Mouse (Mus musculus) hindbrain, embryonic 13.5 days (tissue): ENCODE results near the gene Cdrt4. TPM values are rescaled to one million over a fixed set of nuclear protein-coding genes. Genes with fewer than 3 reads are reported as not detected.
A peak's percentile ranks its signal among the peaks of the same experiment; 100 is the strongest.

Experiments
- ATAC-seq: fragments of 200-750 bp; cut with Nextera tagmentation; 2 replicates; pipeline ENCODE4 v1.8.0; 2017; ENCODE audit warnings: moderate TSS enrichment; ENCODE audit not compliant: low FRiP score
- H3K27ac ChIP-seq: fragments of 300-500 bp; sonication (generic); 2 replicates; pipeline ENCODE4 v1.5.1; 2015; ENCODE audit warnings: inconsistent platforms, mild to moderate bottlenecking, moderate library complexity
- H3K27me3 ChIP-seq: fragments of 300-500 bp; sonication (generic); 2 replicates; pipeline ENCODE4 v1.6.1; 2015; ENCODE audit warnings: mild to moderate bottlenecking, inconsistent platforms
- H3K36me3 ChIP-seq: fragments of 300-500 bp; sonication (generic); 2 replicates; pipeline ENCODE4 v1.6.1; 2015; ENCODE audit warnings: mild to moderate bottlenecking, inconsistent platforms
- H3K4me1 ChIP-seq: fragments of 300-500 bp; sonication (generic); replicated peaks from 2 replicates; pipeline ENCODE4 v1.6.1; 2015; ENCODE audit warnings: inconsistent platforms
- H3K4me2 ChIP-seq: fragments of 300-500 bp; sonication (generic); 2 replicates; pipeline ENCODE4 v1.6.1; 2015; ENCODE audit warnings: inconsistent platforms, mild to moderate bottlenecking, moderate library complexity
- H3K4me3 ChIP-seq: fragments of 300-500 bp; sonication (generic); 2 replicates; pipeline ENCODE4 v1.5.1; 2015; ENCODE audit warnings: mild to moderate bottlenecking, inconsistent platforms
- H3K9ac ChIP-seq: fragments of 300-500 bp; sonication (generic); 2 replicates; pipeline ENCODE4 v1.6.1; 2015; ENCODE audit warnings: mild to moderate bottlenecking, inconsistent platforms
- H3K9me3 ChIP-seq: fragments of 300-500 bp; sonication (generic); 2 replicates; pipeline ENCODE4 v1.6.1; 2016; ENCODE audit warnings: inconsistent platforms
- WGBS: fragments of 180-500 bp; shearing (Covaris S2); methylation state at CpG from one replicate; pipeline ENCODE4 v1.1.7; 2015; 5-methylcytosine and 5-hydroxymethylcytosine counted together
- polyA plus RNA-seq: library from polyadenylated mRNA; unstranded; fragments of >200 nt; fragmentation: Nextera tagmentation; extraction: Ambion mirVana; gene quantifications from 2 replicates; pipeline ENCODE4 v1.2.1, GENCODE M21; 2015

Gene Cdrt4
- polyA plus RNA-seq = 0.32 TPM in 1 of 2 replicates, not detected in the other

- H3K4me2 ChIP-seq = no peak within 1 kb of the TSS
- no peaks in the 10 kb centered on the region for H3K4me1 ChIP-seq
- H3K9ac ChIP-seq = no peak within 1 kb of the TSS
- ATAC-seq = no peak
- H3K36me3 ChIP-seq = no peaks in the 10 kb centered on the region
- H3K9me3 ChIP-seq = no peaks in the 10 kb centered on the region
- no peak within 1 kb of the TSS for H3K27ac ChIP-seq
- H3K27me3 ChIP-seq = no peaks in the 10 kb centered on the region
- no peak within 1 kb of the TSS for H3K4me3 ChIP-seq
- whole genome bisulfite sequencing = 82% methylated on average over 3 of the region's 3 CpGs
Measured at GRCm38 (mm10) chr11:62951012-62951411, at the start of gene Cdrt4. Cdrt4 (plus strand) TSS chr11:62951193.

GRCm38 (mm10) chr11:62901699-62902323, 49.2 kb upstream of the Cdrt4 start:
- Histone ChIP-seq H3K27ac (no peak overlapping the region), H3K9me3 (no peaks in the 10 kb centered on the region), H3K36me3 (0 out of 2 replicates have a peak, but pooled peaks cover under 1% of the 10 kb centered on the region), H3K4me2 (no peak overlapping the region), H3K9ac (no peak overlapping the region), H3K4me1 (no peaks in the 10 kb centered on the region), H3K4me3 (no peak overlapping the region), H3K27me3 (no peaks in the 10 kb centered on the region)
- WGBS = 36% methylated on average over 12 of the region's 12 CpGs
- ATAC-seq = 0 out of 2 replicates have a peak, but pooled peaks have one; percentile 43

- H3K27ac ChIP-seq = no peak overlapping the region
- no peak overlapping the region for H3K4me2 ChIP-seq
- no peak for ATAC-seq
- no peaks in the 10 kb centered on the region for H3K36me3 ChIP-seq
- no peak overlapping the region for H3K9ac ChIP-seq
- H3K27me3 ChIP-seq = no peaks in the 10 kb centered on the region
- H3K9me3 ChIP-seq = no peaks in the 10 kb centered on the region
- H3K4me3 ChIP-seq = no peak overlapping the region
- WGBS = 77% methylated on average over 5 of the region's 6 CpGs
- H3K4me1 ChIP-seq = no peaks in the 10 kb centered on the region
Measured at GRCm38 (mm10) chr11:62903871-62904495, 47.0 kb upstream of the Cdrt4 start.

GRCm38 (mm10) chr11:62909720-62910306, 41.2 kb upstream of the Cdrt4 start:
- Histone ChIP-seq H3K4me1 (no peaks in the 10 kb centered on the region; the same call in 1 of the 2 replicates), H3K4me3 (no peak overlapping the region), H3K4me2 (no peak overlapping the region), H3K9me3 (no peaks in the 10 kb centered on the region), H3K27me3 (no peaks in the 10 kb centered on the region), H3K9ac (no peak overlapping the region), H3K27ac (no peak overlapping the region), H3K36me3 (no peaks in the 10 kb centered on the region)
- no peak for ATAC-seq
- WGBS = 81% methylated on average over 3 of the region's 3 CpGs

GRCm38 (mm10) chr11:62911362-62911761, 39.6 kb upstream of the Cdrt4 start:
- H3K4me2 ChIP-seq = no peak overlapping the region
- no peak overlapping the region for H3K9ac ChIP-seq
- no peaks in the 10 kb centered on the region; the same call in 1 of the 2 replicates for H3K4me1 ChIP-seq
- no peak overlapping the region for H3K4me3 ChIP-seq
- WGBS = 24% methylated on average over 8 of the region's 8 CpGs
- no peaks in the 10 kb centered on the region for H3K36me3 ChIP-seq
- no peaks in the 10 kb centered on the region for H3K27me3 ChIP-seq
- no peak for ATAC-seq
- H3K9me3 ChIP-seq = no peaks in the 10 kb centered on the region
- H3K27ac ChIP-seq = peak overlapping the region; percentile 55; the same call in 1 of the 2 replicates

GRCm38 (mm10) chr11:62913141-62913540, 37.9 kb upstream of the Cdrt4 start:
- no peak overlapping the region for H3K4me3 ChIP-seq
- H3K27me3 ChIP-seq = no peaks in the 10 kb centered on the region
- ATAC-seq = no peak
- H3K9me3 ChIP-seq = no peaks in the 10 kb centered on the region
- no peaks in the 10 kb centered on the region; the same call in 1 of the 2 replicates for H3K4me1 ChIP-seq
- H3K9ac ChIP-seq = no peak overlapping the region
- H3K4me2 ChIP-seq = no peak overlapping the region
- no peak overlapping the region for H3K27ac ChIP-seq
- H3K36me3 ChIP-seq = no peaks in the 10 kb centered on the region
- WGBS = 99% methylated on average over 2 of the region's 2 CpGs

- Histone ChIP-seq H3K9me3 (no peaks in the 10 kb centered on the region; the same call in 1 of the 2 replicates), H3K4me1 (no peaks in the 10 kb centered on the region; the same call in 1 of the 2 replicates), H3K27ac (no peak overlapping the region), H3K9ac (no peak overlapping the region), H3K27me3 (no peaks in the 10 kb centered on the region), H3K36me3 (no peaks in the 10 kb centered on the region), H3K4me2 (no peak overlapping the region), H3K4me3 (no peak overlapping the region)
- WGBS = 64% methylated on average over 6 of the region's 6 CpGs
- ATAC-seq = no peak
Measured at GRCm38 (mm10) chr11:62914532-62914931, 36.5 kb upstream of the Cdrt4 start.

GRCm38 (mm10) chr11:62915486-62915885, 35.5 kb upstream of the Cdrt4 start:
- H3K9ac ChIP-seq = no peak overlapping the region
- H3K36me3 ChIP-seq = no peaks in the 10 kb centered on the region
- ATAC-seq = no peak
- H3K4me3 ChIP-seq = no peak overlapping the region
- H3K9me3 ChIP-seq = no peaks in the 10 kb centered on the region; the same call in 1 of the 2 replicates
- H3K27ac ChIP-seq = no peak overlapping the region
- no peaks in the 10 kb centered on the region for H3K27me3 ChIP-seq
- H3K4me1 ChIP-seq = no peaks in the 10 kb centered on the region; the same call in 1 of the 2 replicates
- WGBS = 96% methylated on average over 2 of the region's 2 CpGs
- no peak overlapping the region for H3K4me2 ChIP-seq

- H3K4me3 ChIP-seq = no peak overlapping the region
- no peaks in the 10 kb centered on the region for H3K27me3 ChIP-seq
- no peaks in the 10 kb centered on the region for H3K36me3 ChIP-seq
- no peak overlapping the region for H3K4me2 ChIP-seq
- H3K4me1 ChIP-seq = peaks cover 3% of the 10 kb centered on the region; the same call in 1 of the 2 replicates
- WGBS = 43% methylated on average over 2 of the region's 2 CpGs
- no peak for ATAC-seq
- H3K9ac ChIP-seq = no peak overlapping the region
- H3K27ac ChIP-seq = no peak overlapping the region
- H3K9me3 ChIP-seq = no peaks in the 10 kb centered on the region; the same call in 1 of the 2 replicates
Measured at GRCm38 (mm10) chr11:62916765-62917164, 34.2 kb upstream of the Cdrt4 start.

GRCm38 (mm10) chr11:62919946-62920742, 30.8 kb upstream of the Cdrt4 start:
- no peaks in the 10 kb centered on the region for H3K27me3 ChIP-seq
- H3K27ac ChIP-seq = no peak overlapping the region
- 0 out of 2 replicates have a peak, but pooled peaks cover 3% of the 10 kb centered on the region for H3K4me1 ChIP-seq
- ATAC-seq = no peak
- H3K4me2 ChIP-seq = peak overlapping the region; percentile 39; the same call in 1 of the 2 replicates
- peak overlapping the region; percentile 27; the same call in 1 of the 2 replicates for H3K4me3 ChIP-seq
- no peaks in the 10 kb centered on the region; the same call in 1 of the 2 replicates for H3K9me3 ChIP-seq
- 74% methylated on average over 6 of the region's 6 CpGs for WGBS
- H3K9ac ChIP-seq = no peak overlapping the region
- H3K36me3 ChIP-seq = no peaks in the 10 kb centered on the region

- Histone ChIP-seq H3K36me3 (no peaks in the 10 kb centered on the region), H3K4me2 (peak overlapping the region; percentile 39), H3K4me1 (0 out of 2 replicates have a peak, but pooled peaks cover 3% of the 10 kb centered on the region), H3K9me3 (no peaks in the 10 kb centered on the region; the same call in 1 of the 2 replicates), H3K4me3 (peak overlapping the region; percentile 27), H3K27me3 (no peaks in the 10 kb centered on the region), H3K9ac (no peak overlapping the region), H3K27ac (no peak overlapping the region)
- no peak for ATAC-seq
- WGBS = 21% methylated on average over 6 of the region's 6 CpGs
Measured at GRCm38 (mm10) chr11:62920743-62921050, 30.3 kb upstream of the Cdrt4 start.
